Mouse (Mus musculus) R1 (cell line): ENCODE measurements around the gene Ppp4r2.

Experiments used
- DNase-seq: peaks from one replicate; pipeline ENCODE4 v3.0.0-alpha.2; 2018; ENCODE audit warnings: low read depth, low spot score

The Ppp4r2 gene

DNA sequence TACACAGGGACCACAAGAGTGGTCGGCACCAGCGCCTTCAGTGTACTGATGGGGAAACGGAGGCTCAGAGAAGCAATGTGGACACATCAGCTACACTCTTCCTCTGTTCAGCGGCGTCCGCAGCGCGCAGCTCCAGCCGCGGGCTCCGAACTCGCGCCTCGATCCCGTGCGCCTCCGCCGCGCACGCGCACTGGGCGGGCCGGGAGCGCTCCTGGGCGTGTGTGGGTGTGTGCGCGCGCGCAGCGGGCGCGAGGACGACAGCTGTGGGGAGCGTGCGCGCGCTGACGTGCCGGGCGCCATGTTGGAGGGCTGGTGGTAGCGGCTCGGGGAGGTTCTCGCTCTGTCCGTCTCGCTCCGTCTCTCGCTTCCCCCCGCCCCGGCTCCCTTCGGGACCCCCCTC, at the start of gene Ppp4r2:
Gene Ppp4r2, plus strand, starts transcription at position 268 of the 400 bp plus-strand sequence.
- DNase-seq: peak; percentile 87

DNA sequence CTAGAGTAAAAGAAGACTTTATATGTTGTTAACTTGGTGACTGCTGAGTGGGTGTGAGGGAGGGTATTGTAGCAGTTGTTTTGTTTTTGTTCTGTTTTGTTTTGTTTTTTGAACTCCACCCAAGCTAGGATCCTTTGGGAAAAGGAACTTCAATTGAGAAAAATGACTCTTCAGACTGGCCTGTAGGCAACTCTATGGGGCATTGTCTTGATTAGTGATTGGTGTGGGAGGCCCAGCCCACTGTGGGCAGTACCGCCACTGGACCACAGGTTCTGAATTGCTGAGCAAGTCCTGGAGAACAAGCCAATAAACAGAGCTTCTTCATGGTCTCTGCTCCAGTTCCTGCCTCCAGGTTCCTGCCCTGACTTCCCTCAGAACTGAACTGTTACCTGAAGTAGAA, 45.7 kb upstream of the Ppp4r2 start:
- DNase-seq: no peak

DNA sequence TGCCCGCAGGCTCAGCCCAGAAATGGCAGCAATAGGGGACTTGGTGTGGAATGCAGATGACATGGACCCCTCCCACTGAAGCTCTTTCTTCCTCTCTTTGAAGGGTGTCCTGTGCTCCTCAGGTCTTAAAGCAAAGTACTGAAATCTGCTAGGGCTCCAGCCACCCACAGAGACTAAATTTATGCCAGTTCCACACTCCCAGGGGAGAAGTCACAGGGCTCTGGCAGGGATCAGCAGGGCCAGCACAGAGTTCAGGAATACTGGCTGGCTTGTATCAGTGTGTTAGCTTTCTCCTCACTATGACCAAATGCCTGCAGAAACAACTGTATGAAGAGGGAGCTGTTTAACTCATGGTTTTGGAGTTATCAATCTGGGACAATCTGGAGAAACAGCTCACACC, 44.3 kb upstream of the Ppp4r2 start:
- no peak for DNase-seq

DNA sequence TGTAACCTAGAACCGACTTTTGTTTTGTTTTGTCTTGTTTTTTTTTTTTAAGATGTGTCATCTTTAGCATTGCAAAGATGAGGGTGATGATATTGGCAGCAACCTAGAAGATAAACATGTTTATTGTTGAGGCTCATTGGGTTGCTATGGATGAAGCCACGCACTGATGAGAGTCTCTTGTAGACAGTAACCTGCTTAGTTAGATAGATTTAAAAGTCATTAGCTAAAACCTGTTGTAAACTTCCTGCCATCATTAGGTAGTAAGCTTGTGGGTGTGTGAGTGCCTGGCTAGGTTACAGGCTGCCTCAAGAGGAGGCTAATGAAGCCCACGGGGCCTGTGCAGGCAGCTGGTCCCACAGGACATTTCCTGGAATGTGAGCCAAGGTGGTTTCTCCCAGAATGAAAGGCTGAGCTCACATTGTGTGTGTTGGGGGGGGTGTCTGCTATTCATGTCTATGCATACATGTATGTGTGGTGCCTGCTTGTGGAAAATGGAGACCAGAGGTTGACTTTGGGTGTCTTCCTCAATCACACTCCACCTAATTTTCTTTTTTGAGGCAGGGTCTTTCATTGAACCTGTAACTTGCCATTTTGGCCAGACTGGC, 41.3 kb upstream of the Ppp4r2 start:
- no peak for DNase-seq

DNA sequence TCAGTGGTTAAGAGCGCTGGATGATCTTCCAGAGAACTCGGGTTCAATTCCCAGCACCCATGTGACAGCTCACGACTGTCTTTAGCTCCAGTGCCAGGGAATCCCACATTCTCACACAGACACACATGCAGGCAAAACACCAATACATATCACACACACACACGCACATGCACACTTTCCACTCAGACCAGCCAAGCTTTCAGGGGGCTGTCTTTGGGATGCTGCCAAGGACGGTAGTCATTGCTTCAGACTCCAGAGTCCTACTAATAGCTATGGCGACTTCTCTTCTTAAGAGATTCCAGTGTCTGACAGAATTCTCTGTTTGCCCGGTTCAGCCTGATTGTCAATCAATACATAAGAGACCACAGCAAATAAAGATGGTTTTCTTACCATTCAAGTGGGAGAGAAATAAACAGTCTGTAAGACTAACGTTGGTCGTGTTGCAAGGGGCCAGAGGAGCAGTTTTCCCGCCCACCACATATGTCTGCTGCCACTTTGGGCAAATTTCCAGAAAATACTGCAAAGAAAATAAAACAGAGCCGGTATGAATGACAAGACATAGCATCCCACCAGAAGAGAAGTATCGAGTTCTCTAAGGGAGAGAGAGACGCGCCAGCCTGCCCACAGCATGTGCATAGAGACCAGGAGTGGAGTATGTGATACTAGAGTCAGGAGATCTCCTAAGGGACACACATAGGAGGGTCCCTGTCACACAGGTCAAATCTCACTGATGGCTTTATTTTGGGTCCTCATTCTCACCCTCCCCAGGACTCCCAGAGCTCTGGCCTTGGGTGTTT, 40.3 kb upstream of the Ppp4r2 start:
- DNase-seq: no peak

DNA sequence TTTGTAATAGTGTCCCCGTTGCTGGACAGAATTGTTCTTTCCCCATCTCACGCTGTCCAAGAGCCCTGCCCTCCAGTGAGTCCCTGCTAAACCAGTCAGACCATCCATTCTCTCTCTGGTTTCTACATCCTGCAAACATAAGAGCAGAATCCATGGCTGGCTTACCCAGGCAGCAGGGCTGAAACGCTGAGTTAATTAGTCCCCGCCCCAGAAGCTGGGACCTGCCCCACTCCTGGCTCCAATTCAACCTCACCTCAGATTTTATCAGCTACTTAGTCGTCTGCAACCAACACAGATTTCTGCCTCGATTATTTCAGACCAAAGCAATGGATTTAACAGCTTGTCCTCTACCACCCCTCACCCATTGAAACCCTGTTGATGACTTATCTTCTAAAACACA, 37.6 kb upstream of the Ppp4r2 start:
- no peak for DNase-seq

DNA sequence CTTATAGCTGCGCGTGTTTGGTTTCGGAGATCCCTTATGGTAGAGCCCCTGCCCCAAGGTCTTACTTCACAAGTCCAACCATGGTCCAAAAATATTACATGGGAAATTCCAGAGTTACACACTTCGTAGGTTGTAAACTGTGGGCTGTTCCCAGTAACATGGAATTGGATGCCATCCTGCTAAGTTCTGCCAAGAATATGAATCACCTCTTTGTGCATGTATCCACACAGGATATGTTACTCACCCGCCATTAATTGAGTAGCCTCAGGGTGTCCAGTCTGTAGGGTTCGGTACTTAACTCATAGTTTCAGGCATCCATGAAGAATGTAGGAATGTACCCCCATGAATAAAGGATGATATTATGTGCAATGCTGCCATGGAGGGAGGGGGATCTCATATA, 34.1 kb upstream of the Ppp4r2 start:
- no peak for DNase-seq

DNA sequence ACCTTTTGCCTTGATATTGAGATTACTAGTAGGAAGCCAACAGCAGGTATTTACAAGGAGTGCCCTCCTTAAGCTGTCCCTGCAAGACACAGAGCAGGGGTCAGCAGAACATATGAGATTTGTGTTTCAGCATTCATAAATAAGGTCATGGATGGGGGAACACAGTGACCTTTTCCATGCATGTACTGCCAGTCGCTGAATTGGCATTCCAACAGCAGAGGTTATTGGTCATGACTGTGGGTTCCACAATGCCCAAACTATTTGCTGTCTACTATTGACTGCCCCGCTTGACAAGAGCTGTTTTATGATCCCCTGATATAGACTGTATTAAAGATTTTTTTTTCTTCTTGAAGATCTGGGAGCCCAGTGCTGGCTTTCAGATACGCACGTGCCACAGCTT, 33.7 kb upstream of the Ppp4r2 start:
- DNase-seq: no peak

DNA sequence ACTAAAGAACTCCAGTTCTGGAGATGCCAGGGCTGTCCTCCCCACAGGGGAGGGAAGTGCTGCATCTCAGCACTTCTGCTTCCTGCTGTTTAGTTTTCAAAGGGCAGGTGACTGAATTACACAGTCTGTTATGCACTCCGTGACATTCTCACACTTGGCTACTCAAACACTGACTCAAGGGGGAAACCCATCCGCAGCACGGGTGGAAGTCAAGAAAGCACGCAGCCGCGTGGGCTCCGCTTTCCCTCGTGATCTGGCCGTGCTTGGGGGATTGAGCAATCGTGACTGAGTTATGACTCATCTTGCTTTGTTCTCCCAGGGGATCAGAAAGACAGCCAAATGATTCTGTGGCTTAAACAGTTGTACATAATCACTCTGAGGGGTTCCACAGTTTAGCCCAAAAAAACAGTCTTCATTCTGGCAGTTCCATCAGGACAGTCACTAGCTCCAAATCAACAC, 32.9 kb upstream of the Ppp4r2 start:
- DNase-seq: no peak

DNA sequence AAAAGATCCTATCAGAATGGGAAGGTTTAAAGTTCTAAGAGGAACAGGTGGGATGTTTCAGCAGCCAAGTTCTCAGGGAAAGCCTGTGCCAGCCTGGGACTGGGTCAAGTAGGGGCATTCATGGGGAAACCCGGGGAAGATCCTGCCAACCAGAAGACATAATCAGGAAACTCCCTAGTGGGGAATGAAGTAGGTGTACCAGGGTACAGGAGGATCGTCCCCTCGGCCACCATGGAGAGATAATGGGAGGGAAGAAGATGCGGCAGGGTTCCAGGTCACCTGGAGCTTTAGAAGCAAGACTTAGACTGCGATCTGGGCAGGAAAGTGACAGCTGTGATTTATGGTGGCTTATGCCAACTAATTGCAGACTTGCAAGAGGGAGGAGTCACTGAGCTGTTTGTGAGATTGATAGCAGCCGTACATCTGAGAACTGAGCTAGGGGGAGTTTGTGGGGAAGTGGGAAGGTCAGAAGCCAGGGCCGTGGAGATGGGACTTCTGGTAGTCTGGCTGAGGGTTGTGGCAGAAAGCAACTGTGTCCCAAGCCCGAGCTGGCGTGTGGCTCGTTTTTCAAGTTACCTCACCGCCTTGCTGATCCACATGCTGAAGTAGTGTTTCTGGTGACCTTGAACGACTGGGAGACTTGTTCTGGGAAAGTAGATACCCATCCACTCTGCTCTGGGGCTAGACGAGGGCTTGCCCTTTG, 30.9 kb upstream of the Ppp4r2 start:
- DNase-seq: peak; percentile 23

DNA sequence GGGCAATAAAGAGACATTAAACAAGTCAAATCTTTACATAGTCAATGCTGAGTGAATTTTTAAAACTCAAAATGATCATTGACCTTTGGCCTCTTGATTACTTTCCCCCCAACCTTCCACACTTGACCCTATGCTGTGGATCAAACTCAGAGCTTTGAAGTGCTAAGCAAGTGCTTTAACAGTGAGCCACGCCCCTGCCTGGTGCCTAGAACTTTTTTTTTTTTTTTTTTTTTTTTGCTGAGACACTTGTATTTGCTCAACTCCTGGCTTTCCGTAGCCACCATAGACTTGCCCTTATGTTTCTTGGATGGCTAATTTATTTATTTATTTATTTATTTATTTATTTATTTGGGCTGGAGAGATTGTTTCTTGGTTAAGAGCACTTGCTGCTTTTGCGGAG, 30.2 kb upstream of the Ppp4r2 start:
- peak; percentile 21 for DNase-seq

DNA sequence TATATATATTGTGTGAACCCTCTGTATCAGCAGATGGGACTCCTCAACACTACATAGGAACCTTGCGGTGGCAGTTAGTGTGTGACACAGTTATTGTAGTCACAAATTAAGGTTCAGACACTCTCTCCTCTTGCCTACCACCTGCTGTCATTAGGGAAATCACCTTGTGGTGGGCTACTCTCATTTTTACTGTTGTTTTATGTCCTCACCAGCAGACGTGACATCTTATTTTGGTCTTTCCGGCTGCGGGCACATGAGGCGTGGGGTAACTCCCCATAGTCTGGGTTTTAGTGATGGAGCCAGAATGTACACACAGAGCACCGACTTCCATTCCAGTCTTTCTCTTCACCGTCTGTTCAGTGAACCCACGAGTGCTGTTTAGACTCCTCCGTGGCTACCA, 26.2 kb upstream of the Ppp4r2 start:
- DNase-seq: no peak

DNA sequence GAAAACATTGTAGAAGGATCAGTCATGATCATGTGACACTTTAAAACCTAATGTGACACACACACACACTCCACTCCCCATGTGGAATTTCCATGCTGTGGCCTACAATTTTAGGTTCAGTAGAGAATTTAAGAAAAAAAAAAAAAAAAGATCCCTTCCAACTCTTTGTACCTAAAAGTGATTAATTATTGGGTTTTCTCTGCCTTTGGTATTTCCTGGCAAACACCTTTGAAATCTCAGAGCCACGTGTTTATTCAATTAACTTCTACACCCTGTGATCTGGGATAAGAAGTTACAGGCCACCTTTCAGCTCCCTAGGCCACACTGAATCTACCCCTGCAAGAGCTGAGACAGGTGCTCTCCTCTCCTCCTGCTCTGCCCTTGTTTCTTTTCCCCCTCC, 25.7 kb upstream of the Ppp4r2 start:
- DNase-seq: no peak

DNA sequence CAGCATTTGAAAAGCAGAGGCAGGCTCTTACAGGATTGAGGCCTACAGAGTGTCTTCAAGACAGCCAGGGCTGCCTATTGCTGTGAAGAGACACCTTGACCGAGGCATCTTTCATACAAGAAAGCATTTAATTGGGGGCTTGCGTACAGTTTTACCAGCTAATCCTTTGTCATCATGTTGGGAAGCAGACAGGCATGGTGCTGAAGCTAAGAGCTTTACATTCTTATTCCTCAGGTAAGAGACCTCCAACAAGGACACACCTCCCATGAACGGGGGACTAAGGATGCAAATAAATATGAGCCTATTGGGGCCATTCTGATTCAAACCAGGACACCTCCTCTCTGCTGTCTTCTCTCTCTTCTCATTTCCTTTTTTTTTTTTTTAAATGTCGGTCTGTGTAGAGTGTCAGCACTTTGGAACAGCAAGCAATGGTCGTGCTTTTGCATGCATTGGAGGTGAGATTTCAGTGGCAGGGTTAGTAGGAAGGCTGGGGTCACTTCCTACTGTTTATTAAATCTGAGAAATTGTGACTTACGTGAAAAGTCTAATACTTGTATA, 25.1 kb upstream of the Ppp4r2 start:
- no peak for DNase-seq

DNA sequence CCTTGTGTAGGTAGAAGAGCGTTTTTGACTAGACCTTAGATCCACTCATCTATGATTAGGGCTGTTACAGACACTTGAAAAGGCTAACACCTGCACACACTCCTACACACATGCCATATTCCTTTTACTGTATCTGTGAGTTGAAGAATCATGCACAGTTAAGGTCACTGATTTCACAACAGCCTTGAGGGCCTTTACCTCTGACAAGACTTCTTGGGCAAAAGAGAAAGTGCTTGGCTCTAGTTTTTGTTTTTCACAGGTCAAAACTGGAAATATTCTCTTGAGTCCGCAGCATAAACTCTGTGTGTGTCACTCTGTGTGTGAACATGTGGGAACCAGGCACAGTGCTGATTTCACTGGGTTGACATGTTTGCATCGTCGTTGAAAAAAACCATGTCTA, 23.3 kb upstream of the Ppp4r2 start:
- DNase-seq: no peak

DNA sequence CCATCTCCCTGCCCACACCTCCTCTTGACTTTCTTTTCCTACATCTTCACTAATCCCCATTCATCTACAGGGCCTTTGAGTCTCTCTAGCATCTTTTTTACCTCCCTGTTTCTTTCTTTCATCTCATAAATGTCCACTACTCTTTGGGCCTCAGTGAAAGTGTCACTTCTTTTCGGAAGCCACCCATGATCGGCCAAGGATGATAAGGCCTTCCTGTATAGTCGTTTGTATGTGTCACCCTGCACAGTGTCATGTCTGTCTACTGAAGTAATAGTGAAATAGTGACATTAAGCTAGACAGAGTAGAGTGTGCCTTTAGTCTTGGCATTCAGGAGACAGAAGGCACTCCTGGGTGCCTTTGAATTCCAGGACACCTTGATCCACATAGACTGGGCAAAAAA, 21.7 kb upstream of the Ppp4r2 start:
- no peak for DNase-seq

DNA sequence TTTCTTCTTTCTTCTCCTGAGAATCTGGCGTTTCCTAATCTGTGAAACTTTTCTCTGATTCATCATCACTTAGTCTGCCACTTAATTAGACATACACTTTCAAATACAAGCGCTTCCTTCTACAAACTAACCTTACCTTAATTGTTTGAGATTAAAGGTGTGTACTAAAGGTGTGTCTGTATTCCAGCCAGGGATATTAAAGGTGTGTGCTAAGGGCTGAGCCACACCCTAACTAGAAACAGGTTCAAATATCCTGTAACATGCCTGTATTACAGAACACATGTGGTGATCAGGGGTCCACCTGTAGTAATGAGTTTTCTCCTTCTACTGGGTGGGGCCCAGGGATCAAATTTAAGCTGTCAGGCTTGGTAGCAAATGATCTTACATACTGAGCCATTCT, 12.1 kb upstream of the Ppp4r2 start:
- no peak for DNase-seq

DNA sequence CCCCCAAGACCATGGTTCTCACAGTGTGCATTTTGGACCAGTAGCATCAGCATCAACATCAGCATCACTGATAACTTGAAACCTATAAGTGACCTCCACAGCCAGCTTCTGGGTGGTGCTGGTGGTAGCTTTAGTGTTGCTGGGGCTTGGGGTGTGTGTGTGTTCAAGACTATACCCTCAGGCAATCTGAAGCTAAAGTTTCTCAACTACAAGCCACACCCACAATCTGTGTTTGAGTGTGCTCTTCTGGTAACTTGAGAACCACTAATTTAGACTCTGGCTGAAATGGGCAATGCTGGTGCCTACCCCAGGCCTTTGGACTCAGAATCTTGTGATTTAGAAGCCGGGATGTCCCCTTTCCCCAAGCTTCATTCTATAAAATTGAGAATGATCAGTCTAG, 10.1 kb upstream of the Ppp4r2 start:
- DNase-seq: no peak

DNA sequence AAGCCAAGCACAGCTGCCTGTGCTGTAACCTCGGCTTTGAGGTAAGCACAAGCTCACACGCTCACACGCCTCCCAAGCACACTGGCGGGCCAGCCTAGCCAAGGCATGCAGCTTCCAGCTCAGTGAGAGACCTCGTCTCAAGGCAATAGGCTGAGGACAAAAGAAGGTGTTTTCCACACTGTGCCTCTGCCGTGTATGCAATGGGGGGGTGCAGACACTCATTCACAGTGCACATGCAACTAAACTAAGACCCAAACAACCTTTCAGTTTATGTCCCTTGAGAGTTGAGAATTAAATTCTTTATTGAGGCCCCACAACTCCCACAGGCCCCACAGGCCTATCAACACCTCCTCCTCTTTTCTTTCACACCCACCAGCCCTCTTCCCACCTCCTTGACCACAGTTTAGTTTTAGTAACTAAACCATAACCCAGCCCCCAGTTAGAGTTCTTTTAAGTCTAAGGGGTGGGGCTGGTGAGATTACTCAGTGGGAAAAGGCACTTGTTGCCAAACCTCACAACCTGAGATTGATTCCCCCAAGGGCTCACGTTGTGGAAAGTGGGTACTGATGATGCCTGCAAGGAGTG, 8.9 kb upstream of the Ppp4r2 start:
- DNase-seq: peak; percentile 28

DNA sequence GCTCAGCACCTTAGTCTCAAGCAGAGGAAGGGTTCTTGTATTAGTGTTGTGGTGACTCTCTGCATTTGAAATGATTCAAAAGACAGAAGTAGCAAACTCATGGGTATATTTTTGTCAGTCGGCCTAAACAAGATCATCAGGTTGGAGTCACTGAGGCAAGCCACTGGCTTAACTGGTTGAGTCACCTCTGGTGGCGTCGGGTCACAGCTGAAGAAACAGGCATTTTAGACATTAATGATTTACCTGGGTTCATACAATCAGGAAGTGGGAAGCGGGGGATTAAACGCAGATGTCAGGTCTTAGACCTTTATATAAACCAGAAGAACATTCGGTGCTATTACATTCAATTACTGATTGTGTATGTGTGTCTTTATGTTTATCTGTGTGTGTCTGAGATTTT, 7.4 kb upstream of the Ppp4r2 start:
- no peak for DNase-seq

DNA sequence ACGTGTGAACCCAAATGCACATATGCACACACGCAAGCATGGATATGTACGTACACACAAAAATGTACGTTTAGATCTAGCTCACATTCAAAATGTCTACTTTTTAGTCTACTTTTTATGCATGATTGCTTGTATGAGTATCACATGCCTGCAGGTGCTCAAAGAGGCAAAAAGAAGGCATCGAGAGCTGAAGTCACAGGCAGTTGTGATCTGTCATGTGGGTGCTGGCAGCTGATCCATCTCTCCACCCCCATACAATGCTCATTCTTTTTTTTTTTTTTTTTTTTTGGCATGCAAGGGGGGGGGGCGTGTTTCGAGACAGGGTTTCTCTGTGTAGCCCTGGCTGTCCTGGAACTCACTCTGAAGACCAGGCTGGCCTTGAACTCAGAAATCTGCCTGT, 4.9 kb upstream of the Ppp4r2 start:
- no peak for DNase-seq

DNA sequence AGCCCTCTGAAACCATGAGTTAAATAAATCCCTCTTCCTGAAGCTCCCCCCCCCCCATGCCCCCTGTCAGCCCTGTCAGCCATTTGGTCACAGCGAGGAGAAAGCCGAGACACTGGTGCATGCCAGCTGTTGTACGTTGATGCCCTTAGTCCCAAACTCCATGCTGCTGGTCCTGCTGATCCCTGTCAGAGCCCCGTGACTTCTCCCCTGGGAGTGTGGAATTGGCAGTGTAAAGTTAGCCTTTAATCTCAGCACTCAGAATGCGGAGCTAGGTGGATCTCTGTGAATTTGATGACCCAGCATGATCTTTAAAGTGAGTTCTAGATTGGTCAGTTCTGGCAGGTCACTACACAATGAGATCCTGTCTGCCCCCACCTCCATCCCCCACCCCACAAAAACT, 3.7 kb upstream of the Ppp4r2 start:
- no peak for DNase-seq
